Mouse (Mus musculus) spleen, adult 18-20 months (tissue): ENCODE results near the gene Kif24.

Source experiments
- DNase-seq, 2 experiments: peaks; one replicate each; pipeline ENCODE4 v3.0.0; 2022; ENCODE audit warnings: mixed read lengths in 2 of 2

Kif24 gene

GRCm38 (mm10) chr4:41464345-41465286 lies at the start of gene Kif24, which contains the start of gene Nudt2:
Gene Kif24 (minus strand): TSS chr4:41464887.
Gene Nudt2 (plus strand): TSS chr4:41465151.
- peak; percentile 90 to 94 for DNase-seq

DNA sequence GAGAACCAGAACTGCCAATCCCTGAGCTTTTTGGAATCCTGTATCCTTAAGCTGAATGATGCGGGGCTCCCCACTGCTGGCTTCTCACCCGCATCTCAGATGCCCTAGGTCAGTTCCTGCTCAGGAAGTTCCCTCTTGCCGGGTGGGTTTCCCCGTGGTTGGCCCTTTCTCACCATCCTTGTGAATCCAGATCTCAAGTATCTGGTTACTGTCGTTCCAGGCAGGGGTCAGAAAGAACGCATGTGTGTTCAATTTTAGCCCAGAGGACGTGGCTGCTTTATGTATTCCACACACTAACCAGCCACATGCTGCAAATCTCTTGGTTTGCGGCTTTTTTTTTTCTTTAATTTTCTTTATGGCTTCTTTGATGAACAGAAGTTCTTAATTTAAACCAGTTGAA lies 49.0 kb upstream of the Kif24 start:
- DNase-seq: no peak

- DNase-seq: no peak
Measured at GRCm38 (mm10) chr4:41513309-41513708, 48.6 kb upstream of the Kif24 start.

DNA sequence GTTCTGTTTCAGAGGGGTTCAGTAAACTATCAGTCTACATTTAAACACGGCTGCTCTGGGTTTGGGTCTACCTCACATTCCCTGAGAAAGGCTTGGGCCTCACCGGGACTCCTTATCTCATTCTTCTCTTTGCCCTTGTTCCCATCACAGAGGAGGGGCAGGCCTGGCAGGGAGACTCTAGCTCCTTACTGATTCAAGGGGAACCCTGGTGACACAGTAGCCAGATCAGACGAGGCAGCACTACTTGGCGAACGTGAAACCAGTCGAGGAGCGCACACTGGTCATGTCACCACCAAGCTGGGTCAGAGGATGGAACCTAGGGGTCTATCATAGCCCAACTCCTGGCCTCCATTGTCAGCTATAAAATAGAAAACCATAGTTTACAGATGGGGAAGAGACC lies 43.3 kb upstream of the Kif24 start:
- DNase-seq: no peak

DNA sequence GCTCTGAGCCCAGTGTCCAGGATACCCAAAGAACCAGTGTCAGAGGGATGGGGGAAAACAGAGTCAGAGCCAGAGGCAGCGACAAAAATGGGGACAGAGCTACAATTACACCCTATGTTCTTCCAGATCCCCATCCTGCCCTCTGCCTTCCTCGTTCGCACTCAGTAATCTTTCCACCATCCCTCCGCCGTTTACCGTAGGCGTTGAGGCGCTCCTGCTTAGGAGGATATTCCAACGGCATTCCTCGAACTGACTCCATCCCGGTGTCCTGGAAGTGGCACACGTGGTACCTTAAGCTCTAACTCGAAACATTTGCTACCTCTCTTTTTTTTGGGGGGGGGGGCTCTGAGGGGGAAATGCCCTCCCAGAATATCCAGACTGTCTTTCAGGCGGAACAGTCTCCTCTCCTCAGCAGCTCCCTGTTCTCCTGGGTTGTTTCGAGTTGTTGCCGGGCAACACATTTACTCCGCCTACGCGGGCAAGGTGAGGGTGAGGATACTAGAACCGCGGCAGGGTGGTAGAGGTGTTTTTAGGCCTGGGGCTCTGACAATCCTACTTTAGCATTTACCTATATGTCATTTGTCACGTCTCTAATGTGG lies 42.7 kb upstream of the Kif24 start:
- DNase-seq: no peak

DNA sequence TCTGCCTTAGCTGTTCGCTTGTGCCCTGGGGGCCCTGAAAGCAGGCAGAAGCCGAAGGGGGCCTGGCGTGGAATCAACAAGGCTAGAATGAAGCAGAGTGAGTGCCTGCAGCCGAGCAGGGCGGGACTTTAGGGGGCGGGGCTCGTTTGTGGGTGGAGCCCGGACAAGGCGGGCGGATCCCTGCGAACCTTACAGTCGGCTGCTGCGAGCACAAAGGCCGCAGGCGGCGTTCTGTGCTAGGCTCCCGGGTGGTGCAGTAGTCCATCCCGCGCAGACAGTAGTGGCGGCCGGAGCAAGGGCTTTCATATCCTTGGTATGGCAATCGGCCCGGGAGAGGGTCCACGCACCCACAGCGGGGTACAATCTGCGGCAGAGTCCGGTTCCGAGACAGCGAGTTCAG lies 42.2 kb upstream of the Kif24 start:
- DNase-seq: peak; percentile 36 to 71

DNA sequence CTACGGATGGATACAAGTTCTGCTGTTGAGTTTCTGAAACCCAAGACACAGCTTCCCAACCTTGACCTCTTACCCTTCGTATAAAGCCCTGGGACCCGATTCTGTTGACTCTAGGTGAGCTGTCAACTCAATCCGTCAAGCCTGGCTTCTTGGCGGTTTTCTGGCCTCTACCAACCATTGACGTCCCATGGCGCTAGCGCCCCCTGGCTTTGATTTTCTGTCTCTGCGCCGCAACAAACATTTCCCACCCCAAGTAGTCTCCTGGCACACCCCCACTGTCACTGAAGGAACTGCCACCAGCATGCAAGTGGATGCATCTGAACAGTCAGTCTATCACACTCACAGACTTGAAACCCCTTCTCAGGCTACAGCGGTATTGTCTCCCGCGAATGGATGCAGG lies 41.5 kb upstream of the Kif24 start:
- DNase-seq: peak in 1 of 2 experiments; percentile 37

- no peak for DNase-seq
Measured at GRCm38 (mm10) chr4:41505131-41505551, 40.5 kb upstream of the Kif24 start.

DNA sequence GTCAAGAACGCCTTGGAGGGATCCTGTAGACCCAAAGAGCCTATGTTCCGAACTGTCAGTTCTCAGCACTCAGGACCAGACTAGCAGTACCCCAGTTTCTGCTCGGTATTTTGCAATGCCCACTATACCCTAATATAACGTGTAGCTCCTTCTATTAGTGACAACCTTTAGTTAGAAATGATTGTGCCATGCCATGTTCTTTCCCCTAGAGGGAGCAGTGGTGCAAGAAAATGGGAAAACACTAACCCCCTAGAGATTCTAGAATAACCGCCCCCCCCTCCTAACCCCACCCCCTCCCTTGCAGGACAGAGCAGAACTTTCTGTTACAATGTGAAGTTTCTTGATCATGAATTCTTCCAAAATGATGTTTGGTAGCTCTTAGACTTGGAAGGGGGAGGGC lies 39.6 kb upstream of the Kif24 start:
- no peak for DNase-seq

- DNase-seq: peak; percentile 71
Measured at GRCm38 (mm10) chr4:41502986-41503412, 38.3 kb upstream of the Kif24 start, which contains the start of gene AI464131. Gene AI464131 (minus strand): TSS chr4:41503076.

DNA sequence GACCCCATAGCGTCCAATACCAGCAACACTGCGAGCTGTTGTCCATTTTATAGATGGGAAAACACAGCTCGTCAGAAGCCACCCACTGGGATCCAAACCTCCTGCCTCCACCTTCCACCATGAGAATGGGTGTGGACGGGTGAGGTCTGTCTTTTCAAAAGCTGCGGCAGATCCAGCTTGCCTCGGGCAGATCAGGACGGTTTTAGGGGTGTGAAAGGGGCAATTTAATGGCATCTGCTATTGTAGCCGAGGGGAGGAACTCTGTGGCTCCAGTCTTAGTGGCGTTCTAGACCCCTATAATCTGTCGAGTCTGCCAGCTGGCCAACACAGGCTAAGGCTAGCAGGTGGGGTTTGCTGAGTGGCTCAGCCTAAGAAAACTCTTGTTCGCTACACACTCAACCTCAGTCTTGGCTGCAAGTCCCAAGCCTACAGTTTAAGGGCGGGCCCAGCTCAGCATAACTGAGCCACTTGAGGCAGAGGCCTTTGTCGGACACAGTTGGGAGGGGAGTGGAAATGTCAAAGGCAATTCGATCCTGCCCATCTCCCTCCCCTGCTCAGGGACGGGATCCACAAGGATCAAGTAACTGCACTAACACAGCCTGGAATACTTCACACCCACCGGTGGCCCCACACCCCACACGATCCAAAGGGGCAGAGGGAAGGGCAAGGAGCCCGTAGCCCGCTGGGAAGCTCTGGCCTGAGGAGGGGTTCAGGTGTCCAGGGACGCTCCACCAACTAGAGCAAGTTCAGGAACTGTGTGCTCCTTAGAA lies 37.7 kb upstream of the Kif24 start:
- no peak for DNase-seq

GRCm38 (mm10) chr4:41500787-41501186 lies 36.1 kb upstream of the Kif24 start:
- DNase-seq: no peak

GRCm38 (mm10) chr4:41499619-41500018 lies 34.9 kb upstream of the Kif24 start:
- DNase-seq: no peak

DNA sequence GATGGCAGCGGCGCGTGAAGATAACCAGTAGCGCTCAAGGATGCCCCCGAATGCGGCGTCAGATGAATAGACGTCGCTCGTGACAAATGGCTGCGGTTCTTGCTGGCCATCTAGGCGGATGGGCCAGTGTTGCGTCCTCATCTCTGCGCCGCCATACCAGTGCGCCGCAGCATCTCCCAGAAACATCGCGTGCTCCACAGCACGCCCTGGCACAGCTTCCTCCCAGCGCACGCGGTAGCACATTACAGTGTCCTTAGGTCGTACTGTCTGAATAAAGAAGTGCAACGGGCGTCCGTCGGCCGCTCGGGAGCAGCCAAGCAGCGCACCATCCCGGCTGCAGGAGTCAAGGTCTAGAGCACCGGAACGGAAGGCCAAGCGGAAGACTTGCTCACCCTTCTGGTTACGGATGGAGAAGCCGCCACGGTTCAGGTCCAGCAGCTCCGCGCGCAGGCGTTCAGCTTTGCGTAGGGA lies 34.3 kb upstream of the Kif24 start:
- DNase-seq: no peak

DNA sequence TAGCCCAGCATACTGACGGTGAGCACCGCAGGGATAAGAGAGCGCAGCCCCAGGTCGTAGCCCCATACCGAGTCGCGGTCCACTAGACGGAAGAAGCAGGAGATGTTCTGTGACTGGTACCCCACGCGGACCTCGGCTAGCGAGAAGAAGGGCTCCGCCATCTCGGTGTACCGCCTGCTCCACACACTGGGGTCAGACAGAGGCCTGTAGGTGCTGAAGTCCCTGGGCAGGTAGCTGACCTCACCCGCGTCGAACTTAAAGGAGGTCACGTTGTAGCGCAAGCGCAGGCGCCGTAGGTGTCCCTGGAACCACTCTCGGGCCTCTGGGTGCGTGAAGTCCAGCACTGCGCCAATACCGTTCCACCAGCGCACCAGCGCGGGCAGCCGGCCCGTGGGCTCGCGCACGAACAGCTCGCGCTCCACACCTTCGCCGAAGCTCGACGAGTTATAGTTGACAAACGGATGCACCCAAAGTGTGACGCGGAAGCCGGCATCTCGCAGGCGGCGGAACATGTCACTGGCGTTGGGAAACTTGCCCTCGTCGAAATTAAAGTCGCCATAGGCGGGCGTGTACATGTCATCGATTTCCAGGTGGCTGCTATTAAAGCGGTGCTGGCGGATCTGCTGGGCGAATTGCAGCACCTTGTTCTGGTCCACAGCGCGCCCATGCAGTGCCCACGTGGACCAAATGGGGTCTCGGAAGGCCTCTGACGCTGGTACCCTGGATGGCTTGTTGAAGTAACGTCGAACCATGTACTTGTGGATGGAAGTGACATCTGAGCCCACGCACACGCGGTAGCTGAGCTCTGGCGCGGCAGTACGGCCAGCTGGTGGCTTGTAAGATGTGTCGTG lies 33.5 kb upstream of the Kif24 start:
- DNase-seq: no peak

- peak in 1 of 2 experiments; percentile 20 for DNase-seq
Measured at GRCm38 (mm10) chr4:41497579-41497978, 32.9 kb upstream of the Kif24 start.

GRCm38 (mm10) chr4:41497046-41497445 lies 32.4 kb upstream of the Kif24 start:
- DNase-seq: no peak

- no peak for DNase-seq
Measured at GRCm38 (mm10) chr4:41495850-41496249, 31.2 kb upstream of the Kif24 start.

GRCm38 (mm10) chr4:41495076-41495475 lies 30.4 kb upstream of the Kif24 start:
- DNase-seq: no peak

DNA sequence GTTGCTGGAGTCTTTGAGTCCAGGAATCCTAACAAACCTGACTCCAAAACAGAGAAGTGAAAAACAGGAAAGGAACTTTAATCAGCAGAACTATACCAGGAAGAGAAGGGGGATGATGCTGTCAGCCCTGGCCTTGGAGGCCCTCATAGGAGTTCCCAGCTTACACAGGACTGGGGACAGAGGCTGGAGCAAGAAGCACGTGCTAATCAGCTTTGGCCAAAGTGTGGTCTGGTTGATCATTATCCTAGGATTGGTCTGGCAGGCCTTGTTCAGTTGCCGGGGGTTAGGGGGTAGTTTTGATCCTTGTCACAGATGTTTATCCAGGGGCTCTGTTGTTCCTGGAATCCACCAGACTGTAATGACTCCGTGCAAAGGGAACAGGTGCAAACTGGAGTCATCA lies 29.7 kb upstream of the Kif24 start:
- no peak for DNase-seq

DNA sequence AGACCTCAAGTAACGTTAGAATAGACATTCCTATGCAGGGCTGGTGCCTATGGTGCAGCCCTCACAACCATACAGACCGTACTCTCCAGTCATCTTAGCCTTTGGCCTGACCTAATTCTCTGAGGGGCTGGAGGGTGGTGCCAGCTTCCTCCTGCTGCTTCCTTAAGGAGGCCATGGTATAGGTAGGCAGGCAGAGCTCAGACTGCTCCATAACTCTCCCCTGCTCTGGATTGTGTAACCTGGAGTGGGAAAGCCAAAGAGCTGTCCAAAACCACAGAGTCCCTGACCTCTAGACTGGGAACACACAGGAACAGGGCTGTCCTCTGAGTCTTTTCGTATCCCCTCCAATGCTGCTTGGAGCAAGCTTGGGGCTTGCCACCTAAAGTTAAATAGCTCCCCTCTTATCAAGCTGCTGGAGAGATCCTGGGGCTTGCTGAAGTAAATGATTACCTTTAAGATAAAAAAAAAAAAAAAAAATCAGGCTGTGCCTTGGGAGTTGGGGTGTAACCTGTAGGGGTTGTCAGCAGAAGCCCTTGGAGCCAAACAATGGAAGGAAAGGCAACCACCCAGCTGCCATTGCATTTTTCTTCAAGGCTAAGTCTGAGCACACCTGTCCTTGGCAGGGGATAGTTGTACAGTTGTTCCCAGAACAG lies 28.9 kb upstream of the Kif24 start:
- DNase-seq: no peak

GRCm38 (mm10) chr4:41492951-41493350 lies 28.3 kb upstream of the Kif24 start:
- no peak for DNase-seq
